Comparison of ENCODE assay signal across 11 mouse cellular contexts in the genomic region with DNA sequence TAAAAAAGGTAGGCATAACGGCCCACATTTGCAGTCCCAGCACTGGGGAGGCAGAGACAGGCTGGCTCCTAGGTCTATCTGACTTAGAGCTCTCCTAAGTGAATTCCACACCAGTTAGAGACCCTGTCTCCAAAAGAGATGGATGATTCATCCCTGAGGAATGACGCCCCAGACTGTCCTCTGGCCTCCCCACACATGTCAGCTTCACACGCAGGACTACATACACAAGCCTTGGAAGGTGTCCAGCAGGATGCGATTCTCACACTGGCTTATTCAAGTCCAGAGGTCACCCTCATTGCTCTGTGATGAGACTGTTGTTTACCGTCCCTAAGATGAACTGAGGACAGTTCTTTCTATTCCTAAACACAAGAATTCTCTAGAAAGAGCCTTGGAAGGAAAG. TPM values are rescaled to one million over a fixed set of nuclear protein-coding genes. Genes with fewer than 3 reads are reported as not detected.
DNase-seq lines count a peak whose midpoint lies in the region; ATAC-seq and TF ChIP-seq lines count a peak whose summit lies in the region.
"Had no signal": no experiment of that assay in that cellular context is flagged by ENCODE, and none has a peak within 500 bp of the region (broad histone marks: within the 10 kb centered on the region; RNA-seq: fewer than 3 reads in every experiment).

No protein-coding gene starts in this region.

- no peaks in the 10 kb centered on the region for H3K27me3 ChIP-seq in cerebellum, adult 2 months (ENCODE audit: control insufficient read depth, insufficient read depth, low read length)
- H3K27me3 ChIP-seq in kidney, embryonic 15.5 days: no peaks in the 10 kb centered on the region
- no peaks in the 10 kb centered on the region for H3K27me3 ChIP-seq in limb, embryonic 10.5 days (ENCODE audit: low read depth, poor library complexity, severe bottlenecking)
- no peaks in the 10 kb centered on the region for H3K27me3 ChIP-seq in forebrain, postnatal 0 days (ENCODE audit: insufficient read depth, low read length)

- no peak for TF ChIP-seq CTCF in cerebellum, adult 2 months (IDR thresholded peaks at IDR 0.05; ENCODE audit: borderline replicate concordance, insufficient read depth, low read depth, low read length)
- TF ChIP-seq CTCF in forebrain, postnatal 0 days (IDR thresholded peaks at IDR 0.05; ENCODE audit: low read depth): no peak

- no peak overlapping the region for H3K9ac ChIP-seq in kidney, embryonic 15.5 days
- H3K9ac ChIP-seq in forebrain, postnatal 0 days: no peak overlapping the region

- WGBS in cerebellum, adult 2 months: 8% methylated on average over 5 of the region's 5 CpGs
- 53% methylated on average over 5 of the region's 5 CpGs for WGBS in kidney, embryonic 15.5 days
- WGBS in limb, embryonic 10.5 days: 82% methylated on average over 5 of the region's 5 CpGs
- WGBS in forebrain, postnatal 0 days: 69% methylated on average over 5 of the region's 5 CpGs

- H3K4me2 ChIP-seq in kidney, embryonic 15.5 days: no peak overlapping the region
- no peak overlapping the region for H3K4me2 ChIP-seq in forebrain, postnatal 0 days (ENCODE audit: low read depth)

- H3K9me3 ChIP-seq in kidney, embryonic 15.5 days (replicated peaks): no peaks in the 10 kb centered on the region
- H3K9me3 ChIP-seq in limb, embryonic 10.5 days (replicated peaks): no peaks in the 10 kb centered on the region
- H3K9me3 ChIP-seq in forebrain, postnatal 0 days (ENCODE audit: low read length): no peaks in the 10 kb centered on the region

- peak overlapping the region; percentile 88 for H3K27ac ChIP-seq in cerebellum, adult 2 months (ENCODE audit: insufficient read depth, low read length)
- no peak overlapping the region for H3K27ac ChIP-seq in kidney, embryonic 15.5 days
- peak overlapping the region; percentile 50; the same call in 1 of the 2 replicates for H3K27ac ChIP-seq in limb, embryonic 10.5 days
- no peak overlapping the region for H3K27ac ChIP-seq in forebrain, postnatal 0 days (ENCODE audit: low read depth, low read length)
- H3K27ac ChIP-seq: macrophage had no signal

- intact Hi-C loops in left cerebral cortex, postnatal 36 days (cut with DNase I): no loop called here

- peak overlapping the region; percentile 52 for H3K4me3 ChIP-seq in cerebellum, adult 2 months (replicated peaks; ENCODE audit: insufficient read depth, low read depth, low read length)
- H3K4me3 ChIP-seq in kidney, embryonic 15.5 days (replicated peaks): no peak overlapping the region
- no peak overlapping the region for H3K4me3 ChIP-seq in limb, embryonic 10.5 days
- H3K4me3 ChIP-seq in forebrain, postnatal 0 days (ENCODE audit: low read depth, low read length): no peak overlapping the region

- H3K4me1 ChIP-seq in cerebellum, adult 2 months (ENCODE audit: control insufficient read depth, insufficient read depth, low read length): peaks cover 78% of the 10 kb centered on the region
- H3K4me1 ChIP-seq in kidney, embryonic 15.5 days: peaks cover 95% of the 10 kb centered on the region
- peaks cover 99% of the 10 kb centered on the region for H3K4me1 ChIP-seq in limb, embryonic 10.5 days
- peaks cover 7% of the 10 kb centered on the region; the same call in 1 of the 2 replicates for H3K4me1 ChIP-seq in forebrain, postnatal 0 days (ENCODE audit: insufficient read depth)

- H3K36me3 ChIP-seq in kidney, embryonic 15.5 days: no peaks in the 10 kb centered on the region
- no peaks in the 10 kb centered on the region for H3K36me3 ChIP-seq in limb, embryonic 10.5 days
- no peaks in the 10 kb centered on the region for H3K36me3 ChIP-seq in forebrain, postnatal 0 days (ENCODE audit: insufficient read depth)

- no peak for ATAC-seq in kidney, embryonic 15.5 days (replicated peaks; ENCODE audit: low FRiP score)
- ATAC-seq in forebrain, postnatal 0 days: no peak

- no peak for DNase-seq in cerebellum, adult 2 months
- no peak for DNase-seq in cerebellum, postnatal 36 days
- peak; percentile 75 for DNase-seq in kidney, postnatal 10 days
- DNase-seq in MN1 (ENCODE audit: low spot score): peak; percentile 74
- no peak for DNase-seq in limb, embryonic 10.5 days (ENCODE audit: low spot score)
- DNase-seq in forebrain, postnatal 0 days: no peak
- no peak for DNase-seq in left cerebral cortex, postnatal 36 days (ENCODE audit: low spot score in 2 of 2)
- DNase-seq: embryo, embryonic 11 days; left cerebral cortex, postnatal 4 days had no signal

- no peak for TF ChIP-seq POLR2A in cerebellum, adult 2 months (IDR thresholded peaks at IDR 0.05; ENCODE audit: borderline replicate concordance, insufficient read depth, low read length)

RNA-seq across cellular contexts. Expression of gene Unc5b, which starts 12.2 kb away (rescaled TPM):
- 44.4 and 44.8 TPM in 2 replicates for polyA plus RNA-seq in cerebellum, adult 2 months (2012; rRNA removed)
- 9.2 and 10.0 TPM in 2 replicates for polyA plus RNA-seq in kidney, embryonic 15.5 days (2015; fragmentation: Nextera tagmentation; extraction: Ambion mirVana)
- polyA plus RNA-seq in limb, embryonic 10.5 days (2016; fragmentation: Nextera tagmentation; extraction: Ambion mirVana): 10.2 and 11.8 TPM in 2 replicates
- total RNA-seq in forebrain, postnatal 0 days (2014; rRNA removed): 8.5 and 15.9 TPM in 2 replicates
- polyA plus RNA-seq in forebrain, postnatal 0 days (2015; fragmentation: Nextera tagmentation; extraction: Ambion mirVana): 1.1 and 1.6 TPM in 2 replicates
- 10 to 100 TPM in 1 of 2 experiments, 1 to 10 TPM in 1; 9.7 to 13.5 TPM for total RNA-seq in left cerebral cortex, postnatal 36 days (2021)

Comparison
In these comparisons a context has a peak if more than half of its experiments do, and no peak if none do; other contexts are left out.
1. DNase-seq: peak in kidney, postnatal 10 days (single experiment) and MN1 (single experiment); none in cerebellum, adult 2 months (0 of 2), cerebellum, postnatal 36 days (0 of 2), limb, embryonic 10.5 days (single experiment), forebrain, postnatal 0 days (single experiment) and left cerebral cortex, postnatal 36 days (0 of 2).
2. H3K27ac ChIP-seq: peak in cerebellum, adult 2 months (single experiment) and limb, embryonic 10.5 days (single experiment); none in kidney, embryonic 15.5 days (single experiment) and forebrain, postnatal 0 days (single experiment).